Mouse (Mus musculus): ENCODE data around the gene Sfta2. TPM values are rescaled to one million over a fixed set of nuclear protein-coding genes. Genes with fewer than 3 reads are reported as not detected.

The Sfta2 gene
- polyA plus RNA-seq, 1 experiment from 2014 or later: 3.3 TPM

DNA sequence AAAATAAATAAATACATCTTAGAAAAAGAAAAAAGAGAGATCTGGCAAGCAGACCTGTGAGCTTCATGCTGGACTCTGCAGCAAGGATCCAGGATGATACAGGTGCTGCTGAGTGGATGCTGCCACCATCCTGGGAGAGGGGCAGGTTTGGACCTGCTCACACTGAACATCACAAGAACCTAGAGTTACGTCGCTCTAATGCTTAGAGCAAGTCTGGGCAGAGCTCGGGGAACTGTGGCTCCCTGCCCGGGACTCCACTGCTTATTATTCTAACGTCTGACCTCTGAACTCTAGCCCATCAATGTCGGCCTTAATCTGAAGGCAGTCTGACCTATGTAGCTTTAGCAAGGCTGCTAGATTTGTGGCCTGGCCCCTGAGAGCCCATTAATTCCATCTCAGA lies 79.2 kb downstream of the Sfta2 start:
- Histone ChIP-seq H3K9ac (ENCODE audit: low read depth, low read length) (no peak overlapping the region), H3K4me2 (replicated peaks; ENCODE audit: low read depth, low read length) (no peak overlapping the region), H3K4me1 (ENCODE audit: control insufficient read depth, insufficient read depth, low read length) (no peaks in the 10 kb centered on the region), H3K27ac (ENCODE audit: low read depth, low read length) (no peak overlapping the region), H3K4me3 (ENCODE audit: low read length) (no peak overlapping the region), H3K9me3 (ENCODE audit: control insufficient read depth, low read length) (no peaks in the 10 kb centered on the region), H3K27me3 (ENCODE audit: control insufficient read depth, insufficient read depth, low read length) (no peaks in the 10 kb centered on the region), H3K36me3 (ENCODE audit: control insufficient read depth, insufficient read depth, low read length) (peaks cover 42% of the 10 kb centered on the region)
- no peak for ATAC-seq (ENCODE audit: low FRiP score, low TSS enrichment)
- WGBS: 32% methylated on average over 6 of the region's 6 CpGs

DNA sequence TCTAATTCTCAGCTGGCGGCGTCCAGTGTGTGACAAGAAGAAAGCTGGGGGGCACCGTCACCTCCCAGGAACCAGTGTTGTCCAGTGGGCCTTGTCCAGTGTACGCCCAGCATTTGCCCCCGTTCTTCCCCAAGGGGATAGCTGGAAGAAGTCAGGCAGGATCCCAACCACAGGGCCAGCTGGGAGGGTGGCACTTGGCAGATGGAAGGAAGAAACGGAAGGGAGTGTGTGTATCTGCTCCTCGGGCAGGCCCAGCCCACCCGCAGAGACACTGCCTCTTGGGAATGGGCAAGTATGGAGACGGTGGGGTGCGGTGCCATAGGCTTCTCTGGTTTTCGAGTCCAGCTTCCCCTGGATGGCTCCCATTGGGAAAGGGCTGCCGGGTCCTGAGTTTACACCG lies 80.6 kb downstream of the Sfta2 start:
- ATAC-seq (ENCODE audit: low FRiP score, low TSS enrichment): no peak
- WGBS: 95% methylated on average over 13 of the region's 13 CpGs
- Histone ChIP-seq H3K9ac (ENCODE audit: low read depth, low read length) (no peak overlapping the region), H3K27ac (ENCODE audit: low read depth, low read length) (no peak overlapping the region), H3K4me3 (ENCODE audit: low read length) (no peak overlapping the region), H3K4me2 (replicated peaks; ENCODE audit: low read depth, low read length) (no peak overlapping the region), H3K9me3 (ENCODE audit: control insufficient read depth, low read length) (no peaks in the 10 kb centered on the region), H3K4me1 (ENCODE audit: control insufficient read depth, insufficient read depth, low read length) (no peaks in the 10 kb centered on the region), H3K27me3 (ENCODE audit: control insufficient read depth, insufficient read depth, low read length) (no peaks in the 10 kb centered on the region), H3K36me3 (ENCODE audit: control insufficient read depth, insufficient read depth, low read length) (peaks cover 56% of the 10 kb centered on the region)

DNA sequence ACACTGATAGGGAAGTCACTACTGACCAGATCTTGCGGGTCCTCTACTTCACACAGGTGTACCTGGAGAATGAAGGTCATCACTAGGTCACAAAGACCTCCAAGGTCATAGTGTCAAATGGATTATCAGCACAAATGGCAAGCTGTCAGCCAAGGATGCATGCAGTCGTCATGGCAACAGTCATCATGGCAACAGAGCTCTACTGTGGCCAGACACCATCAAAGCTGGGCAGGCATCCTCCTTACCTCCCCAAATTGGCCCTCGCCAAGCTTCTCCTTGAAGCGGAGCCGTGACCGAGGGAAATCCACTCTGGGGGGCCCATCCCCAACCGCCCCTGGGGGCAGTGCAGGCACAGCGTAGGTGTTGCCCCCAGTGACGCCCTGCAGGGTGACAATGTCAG lies 83.7 kb downstream of the Sfta2 start:
- H3K4me1 ChIP-seq (ENCODE audit: control insufficient read depth, insufficient read depth, low read length): no peaks in the 10 kb centered on the region
- H3K4me3 ChIP-seq (ENCODE audit: low read length): no peak overlapping the region
- H3K27ac ChIP-seq (ENCODE audit: low read depth, low read length): no peak overlapping the region
- no peak for ATAC-seq (ENCODE audit: low FRiP score, low TSS enrichment)
- WGBS: 78% methylated on average over 9 of the region's 9 CpGs
- H3K27me3 ChIP-seq (ENCODE audit: control insufficient read depth, insufficient read depth, low read length): no peaks in the 10 kb centered on the region
- H3K9ac ChIP-seq (ENCODE audit: low read depth, low read length): no peak overlapping the region
- H3K36me3 ChIP-seq (ENCODE audit: control insufficient read depth, insufficient read depth, low read length): peaks cover 86% of the 10 kb centered on the region
- no peak overlapping the region for H3K4me2 ChIP-seq (replicated peaks; ENCODE audit: low read depth, low read length)
- no peaks in the 10 kb centered on the region for H3K9me3 ChIP-seq (ENCODE audit: control insufficient read depth, low read length)

DNA sequence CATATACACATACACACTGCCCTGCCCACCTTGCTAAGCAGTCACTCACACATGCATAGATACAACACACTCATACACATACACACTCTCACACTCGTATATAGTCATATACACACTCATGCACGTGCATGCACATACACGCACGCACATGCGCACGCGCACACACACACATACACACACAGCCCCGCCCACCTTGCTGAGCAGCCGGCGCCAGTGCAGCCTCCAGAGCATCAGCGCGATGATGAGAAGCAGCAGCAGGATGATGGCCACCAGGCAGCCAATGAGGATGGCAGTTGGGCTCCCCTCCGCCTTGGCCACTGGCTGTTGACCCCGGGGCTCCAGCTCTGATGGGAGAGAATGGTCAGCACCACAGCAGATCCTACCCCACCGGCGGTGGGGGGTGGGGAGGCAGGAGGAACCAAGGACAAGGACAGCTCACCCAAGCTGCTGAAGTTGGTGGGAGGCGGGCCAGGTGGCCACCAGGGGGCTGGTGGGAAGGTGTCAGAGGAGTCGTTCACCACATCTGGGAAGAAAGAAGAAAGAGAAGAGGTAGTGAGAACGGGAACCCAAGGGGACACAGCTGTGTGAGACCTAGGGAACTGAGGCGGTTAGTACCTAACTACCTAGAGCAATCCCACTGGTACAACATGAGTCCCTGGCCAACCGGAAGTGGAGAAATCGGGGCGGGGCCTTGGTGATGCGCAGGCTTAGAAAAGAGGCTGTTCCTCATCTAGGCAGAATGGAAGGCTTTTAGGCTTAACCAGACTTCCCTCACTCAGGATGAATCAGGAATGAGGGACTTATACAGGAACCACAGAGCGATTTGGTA lies 87.2 kb downstream of the Sfta2 start:
- Histone ChIP-seq H3K4me1 (ENCODE audit: control insufficient read depth, insufficient read depth, low read length) (no peaks in the 10 kb centered on the region), H3K27me3 (ENCODE audit: control insufficient read depth, insufficient read depth, low read length) (no peaks in the 10 kb centered on the region), H3K4me2 (replicated peaks; ENCODE audit: low read depth, low read length) (no peak overlapping the region), H3K9me3 (ENCODE audit: control insufficient read depth, low read length) (no peaks in the 10 kb centered on the region), H3K27ac (ENCODE audit: low read depth, low read length) (no peak overlapping the region), H3K36me3 (ENCODE audit: control insufficient read depth, insufficient read depth, low read length) (peaks cover 96% of the 10 kb centered on the region), H3K9ac (ENCODE audit: low read depth, low read length) (no peak overlapping the region), H3K4me3 (ENCODE audit: low read length) (no peak overlapping the region)
- WGBS: 85% methylated on average over 25 of the region's 25 CpGs
- ATAC-seq (ENCODE audit: low FRiP score, low TSS enrichment): no peak

DNA sequence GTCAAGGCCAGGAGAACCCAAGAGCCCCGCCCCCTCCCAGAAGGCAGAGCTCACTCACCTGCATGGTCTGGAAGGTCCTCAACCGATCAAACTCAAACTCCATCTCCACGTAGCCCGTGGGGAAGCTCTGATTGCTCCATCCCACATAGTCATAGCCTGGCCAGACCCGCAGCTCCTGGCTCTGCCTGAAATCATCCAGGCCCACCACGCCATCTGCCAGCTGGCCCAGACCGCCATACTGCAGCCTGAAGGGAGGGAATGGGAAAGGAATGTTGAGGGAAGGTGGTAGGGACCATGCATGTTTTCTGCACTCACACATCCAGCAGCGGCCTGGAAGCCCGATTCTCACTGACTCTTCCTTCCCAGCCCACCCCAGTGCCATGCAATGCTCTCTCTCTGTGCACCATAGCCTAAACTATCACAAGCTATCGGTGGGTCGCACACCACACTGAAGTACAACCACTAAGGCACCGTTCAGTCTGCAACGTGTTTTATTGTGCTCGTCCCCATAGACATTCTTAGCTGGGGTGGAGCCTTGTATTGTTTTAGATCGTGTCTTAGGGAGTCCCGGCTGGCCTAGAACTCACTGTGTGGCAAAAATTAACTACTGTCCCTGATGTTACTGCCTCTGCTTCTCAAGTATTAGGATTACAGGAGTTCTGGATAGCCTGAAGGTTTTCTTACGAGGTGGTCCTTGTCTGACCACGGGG lies 88.7 kb downstream of the Sfta2 start:
- Histone ChIP-seq H3K9ac (ENCODE audit: low read depth, low read length) (no peak overlapping the region), H3K36me3 (ENCODE audit: control insufficient read depth, insufficient read depth, low read length) (peaks cover 87% of the 10 kb centered on the region), H3K9me3 (ENCODE audit: control insufficient read depth, low read length) (no peaks in the 10 kb centered on the region), H3K4me2 (replicated peaks; ENCODE audit: low read depth, low read length) (no peak overlapping the region), H3K27me3 (ENCODE audit: control insufficient read depth, insufficient read depth, low read length) (no peaks in the 10 kb centered on the region), H3K4me1 (ENCODE audit: control insufficient read depth, insufficient read depth, low read length) (no peaks in the 10 kb centered on the region), H3K27ac (ENCODE audit: low read depth, low read length) (no peak overlapping the region), H3K4me3 (ENCODE audit: low read length) (no peak overlapping the region)
- WGBS: 88% methylated on average over 18 of the region's 18 CpGs
- no peak for ATAC-seq (ENCODE audit: low FRiP score, low TSS enrichment)

DNA sequence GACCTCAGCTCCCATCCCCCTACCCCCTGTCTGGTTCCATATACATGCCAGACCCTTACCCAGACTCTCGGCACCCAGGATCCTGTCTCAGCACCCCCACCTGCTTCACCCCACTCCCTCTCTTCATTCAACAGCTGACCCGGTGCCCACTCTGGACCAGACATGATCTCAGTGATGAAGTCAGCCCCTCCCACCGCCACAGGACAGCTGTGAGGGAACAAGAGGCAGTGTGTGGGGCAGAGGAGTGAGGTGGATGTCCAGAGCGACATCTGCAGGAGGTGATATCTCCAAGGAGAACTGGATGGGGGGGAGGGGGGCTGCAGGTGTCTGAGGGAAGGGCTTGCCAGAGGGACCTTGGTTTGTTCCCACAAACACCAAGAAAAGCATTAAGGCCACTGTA lies 90.5 kb downstream of the Sfta2 start:
- H3K4me3 ChIP-seq (ENCODE audit: low read length): no peak overlapping the region
- no peak overlapping the region for H3K4me2 ChIP-seq (replicated peaks; ENCODE audit: low read depth, low read length)
- no peaks in the 10 kb centered on the region for H3K4me1 ChIP-seq (ENCODE audit: control insufficient read depth, insufficient read depth, low read length)
- no peaks in the 10 kb centered on the region for H3K27me3 ChIP-seq (ENCODE audit: control insufficient read depth, insufficient read depth, low read length)
- H3K27ac ChIP-seq (ENCODE audit: low read depth, low read length): no peak overlapping the region
- WGBS: 79% methylated on average over 4 of the region's 4 CpGs
- no peak for ATAC-seq (ENCODE audit: low FRiP score, low TSS enrichment)
- H3K36me3 ChIP-seq (ENCODE audit: control insufficient read depth, insufficient read depth, low read length): peaks cover 75% of the 10 kb centered on the region
- H3K9ac ChIP-seq (ENCODE audit: low read depth, low read length): no peak overlapping the region
- H3K9me3 ChIP-seq (ENCODE audit: control insufficient read depth, low read length): peaks cover 4% of the 10 kb centered on the region; the same call in 1 of the 2 replicates

DNA sequence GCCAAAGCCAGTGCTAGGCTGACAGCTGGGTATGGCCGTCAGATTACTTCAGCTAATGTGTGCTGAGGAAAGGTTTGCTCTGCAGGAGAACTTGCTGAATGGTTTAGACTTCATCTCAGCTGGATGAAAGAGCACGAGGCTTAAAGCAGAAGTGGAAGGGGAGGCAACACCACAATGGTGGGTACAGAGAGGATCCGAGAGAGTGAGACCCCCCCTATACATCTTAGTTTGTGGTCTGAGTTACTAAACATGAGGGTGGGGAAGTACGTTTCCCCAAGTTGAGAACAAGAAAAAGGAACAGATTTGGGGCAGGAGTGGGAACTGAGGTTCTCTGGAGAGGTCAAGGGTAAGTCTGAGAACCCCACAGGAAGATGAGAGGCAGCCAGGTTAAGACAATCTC lies 91.0 kb downstream of the Sfta2 start:
- Histone ChIP-seq H3K9ac (ENCODE audit: low read depth, low read length) (no peak overlapping the region), H3K4me3 (ENCODE audit: low read length) (no peak overlapping the region), H3K4me2 (replicated peaks; ENCODE audit: low read depth, low read length) (no peak overlapping the region), H3K4me1 (ENCODE audit: control insufficient read depth, insufficient read depth, low read length) (peaks cover 4% of the 10 kb centered on the region), H3K9me3 (ENCODE audit: control insufficient read depth, low read length) (peaks cover 4% of the 10 kb centered on the region; the same call in 1 of the 2 replicates), H3K36me3 (ENCODE audit: control insufficient read depth, insufficient read depth, low read length) (peaks cover 70% of the 10 kb centered on the region), H3K27me3 (ENCODE audit: control insufficient read depth, insufficient read depth, low read length) (no peaks in the 10 kb centered on the region), H3K27ac (ENCODE audit: low read depth, low read length) (no peak overlapping the region)
- 81% methylated on average over 4 of the region's 4 CpGs for WGBS
- ATAC-seq (ENCODE audit: low FRiP score, low TSS enrichment): no peak

DNA sequence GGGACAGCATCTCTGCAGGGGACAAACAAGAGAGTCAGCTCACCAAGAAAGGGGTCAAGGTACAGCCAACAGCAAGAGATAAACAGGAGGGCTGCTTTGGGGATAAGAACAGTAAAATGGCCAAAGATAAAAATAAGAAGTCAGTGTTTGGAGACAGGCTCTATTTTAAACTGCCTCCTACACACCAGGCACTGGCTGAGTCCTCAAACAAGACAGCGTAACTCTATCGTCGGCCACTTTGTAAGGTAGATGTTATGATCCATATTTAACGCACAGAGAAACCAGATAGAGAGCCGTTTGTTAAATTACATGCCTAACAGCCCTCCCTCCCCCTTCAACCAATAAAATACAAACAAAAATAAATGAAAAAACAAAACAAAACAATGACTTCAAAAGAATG lies 92.6 kb downstream of the Sfta2 start:
- Histone ChIP-seq H3K4me3 (ENCODE audit: low read length) (no peak overlapping the region), H3K4me2 (replicated peaks; ENCODE audit: low read depth, low read length) (no peak overlapping the region), H3K27me3 (ENCODE audit: control insufficient read depth, insufficient read depth, low read length) (no peaks in the 10 kb centered on the region), H3K4me1 (ENCODE audit: control insufficient read depth, insufficient read depth, low read length) (peaks cover 13% of the 10 kb centered on the region), H3K36me3 (ENCODE audit: control insufficient read depth, insufficient read depth, low read length) (peaks cover 54% of the 10 kb centered on the region), H3K9ac (ENCODE audit: low read depth, low read length) (no peak overlapping the region), H3K9me3 (ENCODE audit: control insufficient read depth, low read length) (peaks cover 4% of the 10 kb centered on the region; the same call in 1 of the 2 replicates), H3K27ac (ENCODE audit: low read depth, low read length) (no peak overlapping the region)
- no peak for ATAC-seq (ENCODE audit: low FRiP score, low TSS enrichment)
- WGBS: 90% methylated on average over 5 of the region's 5 CpGs

DNA sequence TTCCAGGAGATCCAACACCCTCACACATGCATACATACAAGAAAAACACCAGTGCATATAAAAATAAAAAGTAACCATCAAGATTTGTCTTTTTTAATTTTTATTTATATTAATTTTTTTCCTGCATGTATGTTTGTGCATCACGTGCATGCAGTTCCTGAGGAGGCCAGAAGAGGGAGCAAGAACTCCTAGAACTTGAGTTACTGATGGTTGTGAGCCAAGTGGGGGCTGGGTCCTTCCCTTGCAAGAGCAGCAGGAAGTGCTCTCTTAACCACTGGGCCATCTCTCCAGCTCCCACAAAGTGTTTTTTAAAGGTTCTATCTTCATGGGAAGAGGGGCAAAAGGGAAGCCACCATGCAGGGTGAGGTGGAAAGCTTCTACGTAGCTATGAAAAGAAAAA lies 93.9 kb downstream of the Sfta2 start:
- no peak for ATAC-seq (ENCODE audit: low FRiP score, low TSS enrichment)
- Histone ChIP-seq H3K36me3 (ENCODE audit: control insufficient read depth, insufficient read depth, low read length) (peaks cover 41% of the 10 kb centered on the region), H3K4me3 (ENCODE audit: low read length) (no peak overlapping the region), H3K27me3 (ENCODE audit: control insufficient read depth, insufficient read depth, low read length) (no peaks in the 10 kb centered on the region), H3K4me2 (replicated peaks; ENCODE audit: low read depth, low read length) (no peak overlapping the region), H3K9me3 (ENCODE audit: control insufficient read depth, low read length) (peaks cover 4% of the 10 kb centered on the region; the same call in 1 of the 2 replicates), H3K9ac (ENCODE audit: low read depth, low read length) (no peak overlapping the region), H3K27ac (ENCODE audit: low read depth, low read length) (no peak overlapping the region), H3K4me1 (ENCODE audit: control insufficient read depth, insufficient read depth, low read length) (peaks cover 21% of the 10 kb centered on the region)
- 95% methylated on average over 2 of the region's 2 CpGs for WGBS

All from kidney, embryonic 14.5 days (tissue).